Mouse (Mus musculus) ES-E14 (cell line): Measurements from ENCODE around the gene Tmem50a. TPM values are rescaled to one million over a fixed set of nuclear protein-coding genes. Genes with fewer than 3 reads are reported as not detected.

Experiments used
- DNase-seq: peaks from one replicate; pipeline ENCODE4 v3.0.0-alpha.2; 2013; ENCODE audit warnings: low read depth, low spot score
- H3K27ac ChIP-seq: 2 replicates; pipeline ENCODE4 v1.5.1; 2012; ENCODE audit warnings: low read depth, mild to moderate bottlenecking, low read length, moderate library complexity, mixed read lengths; ENCODE audit not compliant: poor library complexity, insufficient read depth, severe bottlenecking
- H3K36me3 ChIP-seq: 2 replicates; pipeline ENCODE4 v1.6.1; 2012; ENCODE audit warnings: mild to moderate bottlenecking, low read length, moderate library complexity, mixed read lengths; ENCODE audit not compliant: control insufficient read depth, poor library complexity, insufficient read depth, severe bottlenecking
- H3K4me1 ChIP-seq, 2 experiments: fragments of 150-350 bp in 1 of 2; sonication (generic) in 1 of 2; 2 replicates each; pipeline ENCODE4 v1.6.1; 2012; ENCODE audit warnings: low read length in 2 of 2, mild to moderate bottlenecking in 1 of 2, mixed read lengths in 1 of 2; ENCODE audit not compliant: control insufficient read depth in 2 of 2, insufficient read depth in 2 of 2, poor library complexity in 1 of 2
- H3K4me3 ChIP-seq, 2 experiments: fragments of 150-350 bp in 1 of 2; sonication (generic) in 1 of 2; 2 replicates each; pipeline ENCODE4 v1.5.1; 2012; ENCODE audit warnings: low read length in 2 of 2, low read depth in 1 of 2, mild to moderate bottlenecking in 1 of 2, mixed read lengths in 1 of 2; ENCODE audit not compliant: insufficient read depth in 1 of 2, poor library complexity in 1 of 2, severe bottlenecking in 1 of 2
- H3K9ac ChIP-seq: 2 replicates; pipeline ENCODE4 v1.6.1; 2012; ENCODE audit warnings: low read depth, mild to moderate bottlenecking, low read length, mixed read lengths; ENCODE audit not compliant: poor library complexity, insufficient read depth, severe bottlenecking
- H3K9me3 ChIP-seq: fragments of 150-350 bp; sonication (generic); 2 replicates; pipeline ENCODE4 v1.6.1; 2012; ENCODE audit warnings: low read depth, mild to moderate bottlenecking, low read length; ENCODE audit not compliant: control insufficient read depth, insufficient read depth
- CHD2 ChIP-seq: IDR thresholded peaks from 2 replicates; pipeline ENCODE4 v1.6.1; 2014; ENCODE audit warnings: mild to moderate bottlenecking, low read depth, low read length, inconsistent platforms
- HCFC1 ChIP-seq: IDR thresholded peaks from 2 replicates; pipeline ENCODE4 v1.6.1; 2012; ENCODE audit warnings: low read length, inconsistent platforms, borderline replicate concordance; ENCODE audit not compliant: insufficient read depth
- MAFK ChIP-seq: IDR thresholded peaks from 2 replicates; pipeline ENCODE4 v1.6.1; 2014; ENCODE audit warnings: mild to moderate bottlenecking, low read depth, low read length, inconsistent platforms; ENCODE audit not compliant: insufficient read depth
- ZC3H11A ChIP-seq: IDR thresholded peaks from 2 replicates; pipeline ENCODE4 v1.6.1; 2012; ENCODE audit warnings: low read depth, mild to moderate bottlenecking, inconsistent platforms, low read length, borderline replicate concordance
- ZNF384 ChIP-seq: IDR thresholded peaks from 2 replicates; pipeline ENCODE4 v1.6.1; 2012; ENCODE audit warnings: low read depth, low read length, inconsistent platforms
- in situ Hi-C, 2 experiments: fragments of 600-800 bp; cut with MboI; formaldehyde crosslinking; loops; one replicate each; pipeline ENCODE4 v1.15.1; 2025; ENCODE audit warnings: low sequenced_read_pairs in 2 of 2, inconsistent platforms in 1 of 2; ENCODE audit not compliant: unreplicated experiment in 2 of 2
- total RNA-seq: library from RNA; depleted of rRNA; stranded (reverse); fragments of 300-350 nt; gene quantifications from 2 replicates; pipeline ENCODE4 v1.2.3, GENCODE M21; 2012

Gene Tmem50a
- total RNA-seq, 1 experiment: 118 TPM

DNA sequence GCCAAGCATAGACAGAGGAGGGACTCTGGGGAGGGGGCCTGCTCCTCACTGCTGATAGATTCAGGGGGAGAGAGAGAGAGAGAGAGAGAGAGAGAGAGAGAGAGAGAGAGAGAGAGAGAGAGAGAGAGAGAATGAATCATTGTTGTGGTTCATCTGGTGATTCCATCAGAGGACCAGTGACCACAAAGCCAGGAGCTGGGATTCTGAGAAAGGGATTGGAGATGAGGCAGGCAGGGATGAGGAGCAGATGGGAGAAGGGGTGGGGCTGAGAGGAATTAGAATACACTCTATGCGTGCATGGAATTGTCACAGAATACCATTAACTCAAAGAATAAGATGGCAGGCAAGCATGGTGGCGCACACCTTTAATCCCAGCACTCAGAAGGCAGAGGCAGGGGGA is 40.4 kb upstream of the Tmem50a start:
- no peaks in the 10 kb centered on the region for H3K9me3 ChIP-seq
- no peaks in the 10 kb centered on the region for H3K36me3 ChIP-seq
- in situ Hi-C loops: no loop called here
- H3K27ac ChIP-seq: no peak overlapping the region
- DNase-seq: no peak
- TF ChIP-seq HCFC1 (no peak), ZC3H11A (no peak), ZNF384 (no peak), MAFK (no peak), CHD2 (no peak)
- H3K9ac ChIP-seq: no peak overlapping the region
- no peak overlapping the region for H3K4me3 ChIP-seq
- H3K4me1 ChIP-seq: peaks cover 3 to 5% of the 10 kb centered on the region in 2 experiments; a peak in 2 of 4 replicates

DNA sequence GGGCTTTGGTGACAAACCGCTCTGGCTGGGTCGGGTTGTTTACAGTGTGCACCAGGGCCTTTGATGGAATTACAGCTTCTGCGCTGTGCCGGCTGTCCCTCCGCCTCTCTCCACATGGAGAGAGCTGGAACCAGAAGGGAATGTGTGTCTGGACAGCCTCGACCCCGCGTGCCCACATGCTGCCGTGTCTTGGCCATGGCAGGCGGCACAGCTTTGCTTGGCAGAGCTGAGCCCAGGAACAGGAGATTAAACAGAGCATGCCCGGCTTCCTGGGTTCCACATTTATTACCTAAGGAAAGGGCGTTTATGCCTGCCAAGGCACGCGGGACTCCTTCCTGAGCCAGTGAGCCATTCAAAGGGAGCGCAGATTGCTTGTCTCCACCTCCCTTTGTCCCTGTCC is 39.6 kb upstream of the Tmem50a start:
- Histone ChIP-seq H3K9me3 (no peaks in the 10 kb centered on the region), H3K4me1 (peaks cover 3 to 5% of the 10 kb centered on the region in 2 experiments; a peak in 2 of 4 replicates), H3K36me3 (no peaks in the 10 kb centered on the region), H3K9ac (peak overlapping the region; percentile 40; the same call in 1 of the 2 replicates), H3K4me3 (peak overlapping the region; percentile 49 to 51), H3K27ac (no peak overlapping the region)
- no peak for DNase-seq
- in situ Hi-C loops: no loop called here
- TF ChIP-seq MAFK (no peak), ZC3H11A (no peak), HCFC1 (no peak), ZNF384 (no peak), CHD2 (no peak)

GRCm38 (mm10) chr4:134950518-134951091 is 35.8 kb upstream of the Tmem50a start:
- Histone ChIP-seq H3K36me3 (no peaks in the 10 kb centered on the region), H3K4me1 (peaks cover 2 to 3% of the 10 kb centered on the region in 2 experiments; a peak in 1 of 4 replicates), H3K4me3 (no peak overlapping the region), H3K9ac (no peak overlapping the region), H3K27ac (no peak overlapping the region), H3K9me3 (no peaks in the 10 kb centered on the region)
- DNase-seq: no peak
- in situ Hi-C loops: no loop called here
- TF ChIP-seq ZC3H11A: no peak
- TF ChIP-seq CHD2: no peak
- TF ChIP-seq HCFC1: no peak
- no peak for TF ChIP-seq MAFK
- TF ChIP-seq ZNF384: no peak

DNA sequence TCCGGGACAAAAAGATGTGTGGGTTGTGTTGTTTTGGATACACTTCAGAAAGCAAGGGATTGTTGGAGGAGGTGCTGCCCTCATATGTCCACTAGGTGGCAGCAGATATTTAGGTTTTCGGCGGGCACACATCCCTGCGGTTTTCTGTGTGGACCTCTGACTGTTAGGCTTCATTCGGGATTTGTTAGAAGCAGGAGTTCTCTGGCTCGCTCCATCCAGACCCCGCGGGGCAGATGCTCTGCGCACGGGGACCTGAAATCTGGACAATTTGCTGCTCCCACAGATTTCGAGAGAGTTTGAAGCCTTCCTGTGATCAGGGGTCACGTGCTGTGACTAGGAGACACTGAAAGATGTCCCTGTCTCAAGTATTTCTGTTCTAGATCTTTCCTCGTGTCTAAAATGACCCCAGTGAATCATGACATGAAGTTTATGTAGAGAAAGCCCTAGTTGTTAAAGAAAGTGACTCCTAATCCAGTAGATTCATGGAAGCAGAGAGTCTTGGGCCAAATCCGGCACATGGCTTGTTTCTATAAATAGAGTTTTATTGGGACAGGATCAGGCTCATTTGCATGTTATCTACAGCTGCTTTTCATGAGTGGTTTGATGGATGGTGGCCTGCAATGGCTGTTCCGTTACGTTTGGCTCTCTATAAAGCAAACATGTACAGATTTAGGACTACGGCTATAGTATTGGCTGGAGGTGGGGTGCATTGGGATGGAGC is 31.4 kb upstream of the Tmem50a start:
- in situ Hi-C loops: no loop called here
- no peaks in the 10 kb centered on the region for H3K36me3 ChIP-seq
- no peaks in the 10 kb centered on the region for H3K4me1 ChIP-seq
- H3K27ac ChIP-seq: no peak overlapping the region
- no peak overlapping the region for H3K9ac ChIP-seq
- H3K9me3 ChIP-seq: no peaks in the 10 kb centered on the region
- H3K4me3 ChIP-seq: no peak overlapping the region
- peak; percentile 72 for DNase-seq
- peak; percentile 83; the same call in 1 of the 2 replicates for TF ChIP-seq ZC3H11A
- no peak for TF ChIP-seq ZNF384
- no peak for TF ChIP-seq CHD2
- no peak for TF ChIP-seq MAFK
- TF ChIP-seq HCFC1: no peak
